Mouse (Mus musculus) megakaryocyte progenitor cell, adult 5-6 weeks (primary cell): ENCODE results near the gene Usf1. TPM values are rescaled to one million over a fixed set of nuclear protein-coding genes. Genes with fewer than 3 reads are reported as not detected.

Experiments used
- ATAC-seq: replicated peaks from 2 replicates; pipeline ENCODE4 v1.8.0; 2016; ENCODE audit warnings: mild to moderate bottlenecking, moderate TSS enrichment, inconsistent platforms; ENCODE audit not compliant: poor library complexity
- total RNA-seq, 2 experiments: library from RNA; stranded (forward) in 1 of 2; stranded (reverse) in 1 of 2; fragments of 157-497, 149-512 nt in 1 of 2; fragments of 200-1000 nt in 1 of 2; gene quantifications; 2 replicates each; pipeline versions ENCODE4 v1.2.3 to v1.2.4; 2015 to 2017

The Usf1 gene
- total RNA-seq, 2 experiments from 2014 or later, result 16.3 to 61.3 TPM

DNA sequence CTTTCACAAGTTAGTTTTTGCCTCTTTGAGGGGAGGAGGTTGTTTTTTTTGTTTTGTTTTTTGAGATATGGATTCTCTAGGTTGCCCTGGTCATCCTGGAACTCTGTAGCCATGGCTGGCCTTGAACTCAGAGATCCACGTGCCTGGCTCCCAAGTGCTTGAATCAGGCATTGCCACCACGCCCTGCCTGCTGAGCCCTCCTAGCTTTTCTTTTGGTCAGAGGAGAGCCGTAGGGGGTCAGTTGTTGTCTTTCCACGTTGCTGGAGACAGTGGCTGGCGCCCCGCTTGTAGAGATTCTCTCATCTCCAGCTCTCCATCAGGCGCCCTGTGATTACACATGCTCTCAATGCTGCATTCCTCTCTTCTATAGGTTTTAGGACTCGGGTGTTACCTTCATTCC is 2.5 kb downstream of the Usf1 start:
- ATAC-seq, result no peak

DNA sequence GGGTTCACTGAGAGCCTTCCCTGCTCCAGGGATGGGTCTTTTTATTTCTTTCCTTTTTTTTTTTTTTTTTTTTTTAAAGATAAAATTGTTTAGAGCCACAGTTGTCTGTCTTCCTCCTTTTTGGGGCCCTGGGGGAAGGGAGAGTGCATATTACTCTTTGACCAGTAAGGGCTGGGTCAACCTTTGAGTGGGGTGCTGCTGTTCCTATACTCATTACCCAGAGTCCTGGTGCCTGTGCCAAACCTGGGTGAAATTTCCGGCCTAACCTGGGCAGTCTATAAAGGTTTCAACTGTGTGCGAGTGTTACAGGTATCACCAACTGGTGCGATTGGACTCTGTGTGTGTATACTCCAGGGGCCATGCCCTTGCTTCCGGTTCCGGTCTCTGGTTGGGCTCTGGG is 7.5 kb downstream of the Usf1 start, which contains the start of gene Tstd1:
TSS of gene Tstd1 (plus strand) at position 213 of the 400 bp plus-strand sequence.
- no peak for ATAC-seq

DNA sequence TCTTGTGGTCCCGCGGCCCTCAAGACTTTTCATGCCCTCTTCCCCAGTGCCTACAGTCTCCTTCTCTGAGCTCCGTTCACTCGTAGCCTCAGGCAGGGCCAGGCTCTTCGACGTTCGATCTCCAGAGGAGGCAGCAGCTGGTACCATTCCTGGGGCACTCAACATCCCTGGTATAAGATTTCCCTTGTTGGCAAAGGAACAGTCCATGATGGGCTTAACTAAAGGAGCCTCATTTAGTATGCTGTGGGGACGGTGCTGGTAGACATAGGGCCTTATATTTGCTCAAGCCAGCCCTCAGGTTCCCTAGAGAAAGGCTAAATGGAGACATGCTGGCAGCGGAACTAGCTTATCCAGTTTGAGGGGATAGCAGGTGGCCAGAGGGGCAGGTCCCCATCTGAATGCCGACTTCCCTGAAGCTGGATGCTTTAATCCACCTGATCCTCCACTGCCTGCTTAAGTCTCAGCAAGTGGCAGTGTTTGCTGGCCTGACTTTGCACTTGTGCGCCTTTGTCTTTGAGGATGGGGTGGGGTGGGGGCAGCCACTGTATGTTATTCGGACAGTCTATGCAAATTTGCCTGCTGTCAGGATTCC is 8.3 kb downstream of the Usf1 start:
- ATAC-seq, result no peak

DNA sequence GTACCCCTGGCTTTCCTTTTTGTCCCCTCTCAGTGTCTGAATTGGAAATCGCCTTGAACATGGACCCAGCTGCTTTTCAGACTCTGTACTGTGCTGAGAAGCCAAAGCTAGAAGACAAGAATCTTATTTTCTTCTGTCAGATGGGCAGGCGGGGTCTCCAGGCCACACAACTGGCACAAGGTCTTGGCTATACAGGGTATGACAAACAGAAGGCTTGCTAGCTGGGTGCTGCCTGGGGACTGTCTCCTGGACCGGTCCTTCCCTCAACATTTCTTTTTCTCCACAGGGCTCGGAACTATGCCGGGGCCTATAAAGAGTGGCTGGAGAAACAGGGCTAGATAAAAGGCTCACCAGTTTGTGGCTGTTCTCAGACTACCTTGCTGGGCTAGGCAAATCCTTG is 8.8 kb downstream of the Usf1 start:
- ATAC-seq, result no peak

DNA sequence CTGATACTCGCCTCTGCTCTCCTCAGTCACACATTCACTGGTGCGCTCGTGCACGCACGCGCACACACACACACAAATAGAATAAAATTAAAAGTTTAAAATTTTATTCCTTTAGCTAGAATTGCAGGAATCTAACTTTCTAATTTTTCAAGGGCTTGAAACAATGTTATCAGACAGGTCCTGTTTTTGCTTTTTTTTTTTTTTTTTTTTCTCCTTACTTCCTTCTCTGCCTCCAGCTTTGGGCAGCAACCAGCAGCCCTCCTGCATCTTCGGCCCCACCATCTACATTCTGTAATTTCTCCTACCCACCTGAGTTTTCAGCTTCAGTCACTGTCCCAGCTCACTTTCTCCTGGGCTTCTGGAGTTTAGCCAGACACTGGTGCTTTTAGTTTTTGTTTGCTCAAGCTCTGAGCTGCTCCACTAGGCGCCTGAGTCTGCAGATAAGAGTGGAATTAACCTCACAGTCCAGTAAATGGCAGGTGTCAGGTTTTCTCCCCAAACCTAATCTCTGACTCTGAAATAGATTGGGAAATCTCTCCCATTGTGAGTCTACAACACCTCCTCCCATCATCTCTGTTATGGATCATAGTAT is 11.5 kb downstream of the Usf1 start:
- ATAC-seq, result peak; percentile 39; the same call in 1 of the 2 replicates

DNA sequence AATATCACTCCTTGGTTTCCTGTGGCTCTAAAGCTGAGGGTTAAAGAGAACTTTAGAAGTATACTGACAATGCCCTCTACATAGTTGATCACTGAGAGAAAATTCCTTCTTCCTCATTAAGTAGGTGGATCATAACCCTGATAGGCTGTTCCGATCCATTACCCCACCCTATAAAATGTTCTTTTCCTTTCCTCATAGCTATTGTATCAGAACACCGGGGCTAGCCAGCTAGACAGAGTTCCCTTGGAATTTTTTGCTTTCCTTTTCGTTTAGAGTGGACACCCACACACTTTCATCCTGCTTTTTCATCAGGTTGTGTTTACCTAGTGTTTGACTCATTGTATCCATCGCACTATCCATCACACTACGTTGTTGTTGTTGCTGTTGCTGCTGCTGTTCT is 13.5 kb downstream of the Usf1 start:
- no peak for ATAC-seq

DNA sequence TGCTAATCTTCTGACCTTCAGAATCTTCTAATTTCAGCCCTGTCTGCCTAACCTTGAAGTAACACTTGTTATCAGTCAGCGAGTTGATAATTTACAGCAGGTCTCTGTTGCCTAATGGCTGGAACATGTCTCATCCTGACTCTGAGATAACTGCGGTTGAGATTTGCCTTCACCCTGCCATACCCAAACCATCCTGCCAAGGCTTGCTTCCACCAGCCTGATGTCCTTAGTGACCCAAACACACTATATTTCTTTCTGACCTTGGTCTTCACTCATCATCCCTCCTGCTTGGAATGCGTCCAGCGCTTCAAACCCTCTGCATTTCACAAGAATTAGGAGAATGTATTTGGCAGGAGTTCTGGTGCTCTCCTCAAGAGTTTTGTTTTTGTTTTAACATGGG is 14.0 kb downstream of the Usf1 start:
- ATAC-seq, result no peak

DNA sequence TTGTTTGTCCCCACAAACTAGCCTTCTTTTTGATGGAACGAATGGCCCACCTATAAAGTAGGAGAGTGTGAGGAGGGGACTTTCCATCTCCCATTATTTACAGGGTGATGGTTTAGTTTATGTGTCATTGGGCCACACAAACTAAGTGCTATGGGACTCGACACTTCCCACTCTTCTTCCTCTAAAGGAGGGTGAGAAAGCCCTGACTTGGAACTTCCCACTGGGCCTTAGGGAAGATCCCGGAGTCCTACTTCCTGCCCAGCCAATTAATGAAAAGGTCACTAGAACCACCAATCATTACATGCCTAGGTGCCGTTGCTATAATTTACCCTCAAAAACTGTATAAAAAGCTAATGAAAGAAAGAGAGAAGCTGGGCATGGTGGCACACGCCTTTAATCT is 21.0 kb downstream of the Usf1 start:
- no peak for ATAC-seq

DNA sequence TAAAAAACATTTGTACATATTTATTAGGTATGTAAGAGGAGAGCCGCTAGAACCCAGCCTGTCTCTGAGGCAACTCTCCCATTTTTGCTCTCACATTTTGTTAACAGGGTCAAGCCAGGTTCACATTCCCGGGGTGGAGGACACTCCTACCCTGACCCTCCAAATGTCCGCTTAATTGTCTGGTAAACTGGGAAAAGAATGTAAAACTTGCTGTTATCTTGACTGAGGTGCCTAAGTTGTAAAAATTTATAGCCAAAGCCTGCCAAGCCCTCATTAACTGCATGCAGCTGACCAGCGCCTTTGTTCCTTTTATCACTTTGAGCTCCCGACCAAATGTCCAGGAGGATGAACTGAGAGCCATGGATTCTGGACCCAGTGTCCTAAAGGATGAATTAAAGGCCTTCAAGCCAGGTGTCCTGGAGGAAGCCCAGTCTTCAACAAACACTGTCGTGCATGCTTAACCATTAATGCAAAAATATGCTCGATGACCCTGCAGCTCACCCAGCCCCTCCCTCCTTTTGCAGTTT is 24.2 kb downstream of the Usf1 start:
- no peak for ATAC-seq

DNA sequence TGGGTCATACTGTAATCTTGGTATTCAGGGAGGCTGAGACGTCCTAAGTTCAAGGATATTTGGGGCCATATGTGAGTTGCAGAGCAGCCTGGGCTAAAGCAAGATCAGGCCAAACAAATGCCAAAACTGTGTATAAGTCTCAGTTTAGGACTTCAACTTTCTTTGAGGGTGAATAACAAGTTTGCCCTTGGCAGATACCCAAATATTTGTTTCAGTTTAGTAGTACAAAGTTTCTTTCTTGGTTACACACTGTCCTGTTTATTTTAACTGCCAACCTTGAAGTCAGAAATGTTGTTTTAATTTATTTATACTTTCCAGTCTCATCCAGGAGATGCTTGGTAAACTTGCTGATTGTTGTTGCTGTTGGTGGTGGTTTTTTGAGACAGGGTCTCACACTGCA is 24.9 kb downstream of the Usf1 start:
- no peak for ATAC-seq

DNA sequence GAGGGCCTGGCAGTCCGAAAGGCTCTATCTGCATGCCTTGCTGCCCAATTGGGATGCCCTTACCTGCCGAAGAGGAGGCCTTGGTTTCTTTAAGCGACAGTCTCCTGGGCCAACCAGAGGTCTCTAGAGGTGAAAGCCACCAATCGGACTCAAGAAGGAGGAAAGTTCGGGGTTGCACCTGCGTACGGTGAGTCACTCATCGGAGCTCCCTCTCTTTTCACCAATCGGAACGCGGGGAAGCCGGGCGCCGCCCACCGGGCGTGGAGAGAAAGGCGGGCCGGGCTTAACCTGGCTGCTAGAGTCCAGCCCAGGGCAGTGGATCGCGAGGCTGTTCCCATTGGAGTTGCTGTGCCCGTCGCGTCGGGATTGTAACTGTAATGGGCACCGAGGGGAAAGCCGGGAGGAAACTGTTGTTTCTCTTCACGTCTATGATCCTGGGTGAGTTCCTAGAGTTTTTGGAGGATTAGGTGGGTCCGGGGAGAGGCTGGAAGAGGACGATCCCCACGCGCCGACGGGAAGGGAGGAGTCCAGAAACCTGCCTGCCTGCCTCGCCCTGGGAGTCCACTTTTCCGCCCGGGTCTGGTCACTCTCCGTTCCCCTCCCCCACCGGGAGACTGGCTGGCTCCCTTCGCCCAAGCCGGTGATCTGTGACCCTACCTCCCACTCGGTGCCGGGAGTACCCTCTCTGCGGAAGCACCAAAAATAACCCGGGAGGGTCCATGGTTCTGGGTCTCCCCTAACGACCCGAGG is 26.3 kb downstream of the Usf1 start, which contains the start of gene F11r:
TSS of gene F11r (plus strand) at position 272 of the 750 bp plus-strand sequence.
- peak; percentile 61 for ATAC-seq

DNA sequence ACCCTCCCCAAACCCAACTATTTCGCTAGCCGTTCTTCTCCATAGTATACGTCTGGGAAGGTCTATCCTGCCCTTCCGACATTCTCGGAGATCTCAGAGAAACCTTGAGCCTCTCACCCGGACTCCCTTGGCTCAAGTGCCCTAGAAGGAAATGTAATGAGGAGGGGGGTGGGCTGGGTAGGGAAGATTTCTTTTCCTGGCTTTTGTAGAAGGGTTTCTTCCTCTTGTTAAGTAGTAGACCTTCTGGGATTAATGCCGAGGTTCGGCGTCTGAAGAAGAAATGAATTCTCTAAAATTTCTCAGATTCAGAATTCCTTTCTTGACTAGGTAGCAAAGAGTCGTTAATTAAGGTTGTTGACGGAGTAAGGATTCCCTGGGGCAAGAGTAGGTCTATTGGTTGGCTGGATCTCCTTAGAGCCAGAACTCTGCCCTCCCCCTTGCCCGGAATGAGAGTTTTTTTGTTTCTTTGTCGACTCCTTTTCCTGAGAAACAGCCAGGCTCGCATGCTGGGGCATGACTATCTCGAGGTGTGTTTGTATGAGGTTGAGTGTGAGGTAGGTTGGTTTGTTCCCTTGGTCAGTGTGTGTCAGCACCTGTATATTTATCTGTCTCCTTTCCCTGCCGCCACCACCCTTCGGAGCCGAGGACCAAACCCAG is 27.0 kb downstream of the Usf1 start:
- no peak for ATAC-seq

DNA sequence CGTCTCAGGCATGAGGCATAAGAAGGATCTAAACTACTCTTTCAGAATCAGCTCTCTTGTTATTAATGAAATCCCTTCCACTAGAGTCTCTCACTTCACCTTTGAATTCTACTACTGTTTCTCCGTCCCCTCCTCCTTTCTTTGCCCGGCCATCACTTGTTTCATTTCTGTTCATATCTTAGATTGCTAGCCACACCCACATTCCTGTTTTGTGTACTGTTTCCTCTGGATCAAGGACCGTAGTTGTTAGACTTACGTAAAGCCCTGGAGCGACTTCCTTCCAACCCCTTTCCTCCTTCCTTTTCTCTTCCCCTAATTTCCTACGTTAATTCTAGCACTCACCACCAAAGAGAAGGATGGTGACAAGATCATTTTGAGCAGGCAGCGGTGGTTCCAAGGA is 28.0 kb downstream of the Usf1 start:
- ATAC-seq, result no peak

DNA sequence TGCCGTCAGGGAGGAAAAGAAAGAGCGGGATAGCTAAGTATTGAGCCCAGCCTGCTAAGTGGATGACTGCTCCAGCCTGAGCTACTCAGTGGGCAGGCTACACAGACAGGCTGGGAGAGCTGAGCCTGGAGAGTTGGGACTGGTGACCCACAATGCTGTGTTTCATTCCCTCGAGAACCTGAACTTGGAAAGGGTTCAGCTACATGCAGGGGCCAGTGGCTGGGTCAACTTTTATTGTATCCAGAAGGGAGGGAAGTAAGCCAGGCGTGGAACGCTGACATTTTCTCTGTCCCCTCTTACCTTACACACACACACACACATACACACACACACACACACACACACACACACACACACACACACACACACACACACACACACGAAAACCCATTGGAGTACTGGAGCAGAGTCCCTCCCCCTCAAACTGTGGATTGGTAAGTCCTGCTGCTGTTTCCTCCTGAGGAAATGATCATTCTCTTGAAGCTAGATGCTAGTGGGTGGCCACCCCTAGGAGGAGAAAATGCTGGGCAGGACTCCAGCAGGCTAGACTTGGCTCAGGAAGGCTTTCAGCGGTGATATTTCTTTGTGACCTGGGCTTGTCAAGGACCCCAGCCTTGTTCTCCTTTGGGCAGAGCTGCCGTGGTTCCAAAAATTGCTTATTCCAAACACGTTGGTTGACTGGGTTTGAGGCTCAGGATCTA is 29.1 kb downstream of the Usf1 start:
- ATAC-seq, result peak; percentile 33

DNA sequence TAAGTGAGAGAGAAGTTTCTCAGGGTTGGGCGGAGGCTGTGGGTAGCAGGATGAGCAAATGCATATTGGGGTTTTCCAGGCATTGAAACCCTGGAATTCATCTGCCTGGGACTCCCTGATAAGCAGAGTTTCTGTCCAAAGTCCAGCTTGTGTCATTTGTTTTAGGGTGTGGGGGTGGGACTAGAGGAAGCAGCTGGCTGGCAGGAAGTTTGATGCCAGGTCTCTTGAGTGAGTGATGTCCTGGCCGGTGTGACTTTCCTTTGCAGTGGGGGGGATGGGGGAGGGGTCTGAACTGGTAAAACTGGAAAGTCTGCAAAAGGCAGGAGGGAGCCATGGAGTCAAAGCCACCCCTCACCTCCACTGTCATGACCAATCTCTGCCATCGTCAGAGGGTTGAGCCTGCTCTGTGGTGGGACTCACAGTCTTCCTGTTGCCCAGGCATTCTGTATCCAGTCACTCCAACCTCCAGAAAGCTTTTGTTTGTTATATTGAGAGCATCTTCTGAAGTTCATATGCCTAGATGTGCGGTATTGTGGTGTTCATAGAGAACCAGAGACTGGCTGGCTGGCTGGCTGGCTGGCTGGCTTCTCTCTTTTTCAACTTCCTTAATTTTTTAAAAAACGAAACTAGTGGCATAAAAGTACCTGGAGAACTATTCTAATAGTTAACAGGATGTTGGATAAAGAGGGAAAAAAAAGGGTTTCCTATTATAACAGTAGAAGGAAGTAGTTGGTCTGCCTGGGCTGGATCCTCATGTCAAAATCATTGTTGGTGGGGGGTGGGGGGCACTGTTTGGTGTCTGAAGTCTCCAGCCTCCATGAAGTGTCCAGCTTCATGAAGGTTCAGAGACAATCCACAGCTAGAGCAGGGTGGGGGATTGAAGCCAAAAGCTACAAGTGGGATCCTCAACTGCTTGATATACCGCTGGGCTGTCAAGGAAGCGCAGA is 30.6 kb downstream of the Usf1 start:
- ATAC-seq, result peak; percentile 38

DNA sequence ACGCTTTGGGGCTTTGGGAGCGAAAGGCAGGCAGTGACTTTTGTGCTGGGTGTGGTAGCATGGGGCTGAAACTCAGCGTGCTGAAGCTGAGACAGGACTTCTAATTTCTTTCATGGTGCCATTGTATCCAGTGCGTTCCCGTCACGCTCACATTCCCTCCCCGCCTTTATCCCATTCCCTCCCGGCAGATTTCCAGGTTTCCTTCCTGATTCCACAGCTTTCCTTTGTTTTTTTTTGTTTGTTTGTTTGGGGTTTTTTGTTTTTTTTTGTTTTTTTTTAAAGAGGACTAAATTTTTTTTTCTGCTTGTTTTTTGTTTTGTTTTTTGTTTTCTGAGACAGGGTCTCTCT is 31.3 kb downstream of the Usf1 start:
- no peak for ATAC-seq

DNA sequence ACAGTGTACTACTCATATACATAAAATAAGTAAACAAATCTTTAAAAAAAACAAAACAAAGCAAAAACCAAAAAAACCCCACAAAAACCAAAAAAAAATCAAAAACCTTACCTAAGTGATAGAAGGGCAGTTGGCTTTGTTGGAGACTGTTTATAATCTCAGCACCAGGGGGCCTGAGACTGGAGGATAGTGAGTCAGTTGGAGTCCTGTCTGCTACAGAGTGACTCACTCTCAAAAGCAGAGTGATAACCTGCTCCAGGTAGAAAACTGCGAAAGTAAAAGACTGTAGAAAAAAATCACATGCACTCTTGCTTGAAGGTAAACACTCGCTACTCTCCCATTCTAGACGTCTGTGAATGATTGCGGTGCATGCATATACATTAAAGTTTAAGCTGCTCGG is 33.9 kb downstream of the Usf1 start:
- ATAC-seq, result no peak

DNA sequence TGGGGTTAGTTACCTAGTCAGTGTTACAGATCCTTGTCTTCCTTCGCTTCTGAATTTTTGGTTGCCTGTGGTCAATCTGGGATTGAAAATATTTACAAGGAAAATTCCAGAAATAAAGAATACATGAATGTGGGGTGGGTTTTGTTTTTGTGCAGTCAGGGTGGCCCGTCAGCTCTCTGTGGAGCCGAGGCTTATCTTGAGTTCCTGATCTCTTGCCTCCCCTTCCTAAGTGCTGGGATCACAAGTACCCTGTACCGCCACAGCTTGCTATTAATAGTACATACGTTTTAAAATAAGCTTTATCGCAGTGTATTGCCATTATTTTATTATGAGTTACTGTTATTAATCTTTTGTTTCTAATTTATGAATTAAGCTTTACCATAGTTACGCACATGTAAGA is 35.7 kb downstream of the Usf1 start:
- ATAC-seq, result no peak

DNA sequence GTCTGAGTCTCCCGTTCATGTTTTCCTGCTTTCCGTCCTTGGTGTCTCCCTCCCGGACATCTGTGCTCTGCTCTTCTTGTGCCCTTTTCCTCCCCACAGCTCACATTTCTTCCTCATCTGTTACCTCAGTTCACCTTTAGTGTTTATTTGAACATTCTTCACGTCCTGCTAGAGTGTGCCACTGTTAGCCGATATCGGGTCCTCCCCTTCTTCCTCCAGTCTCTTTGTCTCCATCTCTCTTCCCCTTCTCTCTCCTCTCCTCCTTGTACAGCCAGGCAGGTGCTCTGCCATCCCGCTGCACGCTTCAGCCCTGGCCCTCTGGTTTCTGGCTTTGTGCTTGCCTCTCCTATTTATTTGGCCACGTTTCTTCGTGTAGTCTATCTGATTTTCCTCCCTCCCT is 36.6 kb downstream of the Usf1 start:
- 0 out of 2 replicates have a peak, but pooled peaks have one; percentile 26 for ATAC-seq

DNA sequence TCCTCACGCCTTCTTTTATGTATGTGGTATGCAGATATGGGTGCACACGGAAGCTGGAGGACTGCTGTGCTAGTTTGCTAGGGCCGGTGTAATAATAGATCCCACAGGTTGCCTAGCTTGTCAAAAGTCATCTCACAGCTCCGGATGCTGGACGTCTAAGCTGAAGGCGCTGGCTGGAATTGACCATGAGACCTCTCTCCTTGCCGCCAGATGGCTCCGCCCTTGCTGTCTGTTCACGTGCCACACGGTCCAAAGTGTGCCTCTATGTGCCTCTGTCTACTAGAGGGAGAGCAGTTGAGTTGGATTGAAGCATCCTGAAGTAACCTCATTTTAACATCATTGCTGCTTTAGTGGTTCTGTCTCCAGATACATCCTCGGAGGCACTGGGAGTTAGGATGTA is 38.9 kb downstream of the Usf1 start:
- ATAC-seq, result no peak
